Comparison of ENCODE assay signal across 16 mouse cellular contexts in genomic region chr8:107269191-107269590, GRCm38 (mm10).
"Had no signal": no experiment of that assay in that cellular context is flagged by ENCODE, and none has a peak within 500 bp of the region (broad histone marks: within the 10 kb centered on the region; RNA-seq: fewer than 3 reads in every experiment).

No protein-coding gene starts in this region.

- H3K4me3 ChIP-seq: midbrain, embryonic 13.5 days; midbrain, embryonic 15.5 days; neural tube, embryonic 12.5 days had no signal

- H3K27me3 ChIP-seq: megakaryocyte, embryonic 14.5 days; midbrain, embryonic 13.5 days; midbrain, embryonic 15.5 days; neural tube, embryonic 12.5 days had no signal

- H3K9ac ChIP-seq: lung, embryonic 14.5 days; midbrain, embryonic 13.5 days; midbrain, embryonic 15.5 days; neural tube, embryonic 12.5 days had no signal

- ATAC-seq: midbrain, embryonic 13.5 days; midbrain, embryonic 15.5 days had no signal

- H3K9me3 ChIP-seq: megakaryocyte, embryonic 14.5 days; midbrain, embryonic 13.5 days; midbrain, embryonic 15.5 days; neural tube, embryonic 12.5 days had no signal

- H3K4me1 ChIP-seq: midbrain, embryonic 15.5 days had no signal

- H3K27ac ChIP-seq: midbrain, embryonic 13.5 days; midbrain, embryonic 15.5 days; neural tube, embryonic 12.5 days had no signal

- H3K4me2 ChIP-seq: lung, embryonic 14.5 days; midbrain, embryonic 11.5 days; midbrain, embryonic 13.5 days; midbrain, embryonic 15.5 days; neural tube, embryonic 12.5 days had no signal

- H3K36me3 ChIP-seq: midbrain, embryonic 13.5 days; midbrain, embryonic 15.5 days; neural tube, embryonic 12.5 days had no signal

- DNase-seq: lung, adult 18-20 months; lung, embryonic 14.5 days; lung, postnatal 10 days; lung, postnatal 4 days; right cerebral cortex, adult 18-20 months; right cerebral cortex, postnatal 25 days; right cerebral cortex, postnatal 4 days; spleen, adult 18-20 months; thymus, adult 18-20 months; thymus, postnatal 14 days; thymus, postnatal 36 days had no signal
